Mouse (Mus musculus): ENCODE measurements around the gene Farp1. TPM values are rescaled to one million over a fixed set of nuclear protein-coding genes. Genes with fewer than 3 reads are reported as not detected.
"Not testable (repeated sequence)": the region's sequence is repeated elsewhere in the genome, so short reads cannot be mapped to it uniquely, and the experiment has no call there.

Gene Farp1
- polyA plus RNA-seq, 1 experiment from 2014 or later = 0.11 TPM

GRCm38 (mm10) chr14:121183414-121184130 lies 148.6 kb downstream of the Farp1 start:
- WGBS (ENCODE audit: missing documents) = 89% methylated on average over 8 of the region's 8 CpGs
- no peaks in the 10 kb centered on the region for H3K79me2 ChIP-seq (ENCODE audit: inconsistent target)
- H3K36me3 ChIP-seq (ENCODE audit: inconsistent target) = no peaks in the 10 kb centered on the region
- H3K4me3 ChIP-seq (ENCODE audit: inconsistent target) = no peak overlapping the region
- no peak overlapping the region for H3K27ac ChIP-seq

DNA sequence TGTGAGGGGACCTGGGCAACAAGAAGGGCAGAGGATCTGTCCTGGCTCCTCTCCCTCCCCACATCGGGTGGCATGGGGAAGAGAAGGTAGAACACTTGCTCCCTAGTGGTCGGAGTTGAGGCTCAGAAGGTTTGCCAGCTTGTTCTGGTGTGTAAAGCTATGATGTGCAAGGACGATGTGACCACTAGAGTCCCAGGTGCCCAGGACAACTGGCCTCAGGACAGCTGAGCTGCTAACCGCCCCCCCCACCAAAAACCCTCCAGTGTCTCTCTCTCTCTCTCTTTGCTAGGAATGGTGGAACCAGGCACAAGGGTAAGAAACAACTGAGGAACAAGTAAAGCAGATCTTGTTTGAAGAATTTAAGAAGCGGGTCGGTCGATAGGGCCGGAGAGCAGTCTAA lies 149.4 kb downstream of the Farp1 start:
- Histone ChIP-seq H3K79me2 (ENCODE audit: inconsistent target) (no peaks in the 10 kb centered on the region), H3K27ac (no peak overlapping the region), H3K36me3 (ENCODE audit: inconsistent target) (no peaks in the 10 kb centered on the region), H3K4me3 (ENCODE audit: inconsistent target) (no peak overlapping the region)
- WGBS (ENCODE audit: missing documents) = 96% methylated on average over 8 of the region's 8 CpGs

DNA sequence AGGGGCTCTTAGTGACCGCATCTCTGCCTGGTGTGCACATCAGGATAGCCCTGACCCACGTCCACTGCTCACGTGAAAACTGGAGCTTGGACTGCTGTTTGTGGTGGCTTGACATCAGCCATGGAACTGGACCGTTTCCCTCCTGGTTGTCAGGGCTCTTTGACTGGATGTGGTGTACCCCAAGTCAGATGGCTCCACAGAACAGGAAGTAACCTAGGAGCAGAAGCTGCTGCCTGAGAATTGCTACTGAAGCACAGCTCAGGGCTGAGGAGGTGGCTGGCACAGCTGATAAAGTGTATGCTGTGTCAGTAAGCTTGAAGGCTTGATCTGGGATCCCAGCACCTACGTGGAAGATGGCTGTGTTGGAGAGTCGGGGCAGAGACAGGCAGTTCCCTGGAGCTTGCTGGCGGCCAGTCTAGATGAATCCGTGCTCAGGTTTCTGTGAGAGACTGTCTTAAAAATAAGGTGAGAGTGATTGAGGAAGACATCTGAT lies 151.4 kb downstream of the Farp1 start:
- WGBS (ENCODE audit: missing documents) = 22% methylated on average over 7 of the region's 8 CpGs
- no peak overlapping the region for H3K4me3 ChIP-seq (ENCODE audit: inconsistent target)
- H3K79me2 ChIP-seq (ENCODE audit: inconsistent target) = no peaks in the 10 kb centered on the region
- no peak overlapping the region for H3K27ac ChIP-seq
- no peaks in the 10 kb centered on the region for H3K36me3 ChIP-seq (ENCODE audit: inconsistent target)

GRCm38 (mm10) chr14:121189840-121190239 lies 154.8 kb downstream of the Farp1 start:
- H3K36me3 ChIP-seq (ENCODE audit: inconsistent target); H3K4me3 ChIP-seq (ENCODE audit: inconsistent target); H3K79me2 ChIP-seq (ENCODE audit: inconsistent target); H3K27ac ChIP-seq: not testable (repeated sequence)
- 92% methylated on average over 10 of the region's 10 CpGs for WGBS (ENCODE audit: missing documents)

DNA sequence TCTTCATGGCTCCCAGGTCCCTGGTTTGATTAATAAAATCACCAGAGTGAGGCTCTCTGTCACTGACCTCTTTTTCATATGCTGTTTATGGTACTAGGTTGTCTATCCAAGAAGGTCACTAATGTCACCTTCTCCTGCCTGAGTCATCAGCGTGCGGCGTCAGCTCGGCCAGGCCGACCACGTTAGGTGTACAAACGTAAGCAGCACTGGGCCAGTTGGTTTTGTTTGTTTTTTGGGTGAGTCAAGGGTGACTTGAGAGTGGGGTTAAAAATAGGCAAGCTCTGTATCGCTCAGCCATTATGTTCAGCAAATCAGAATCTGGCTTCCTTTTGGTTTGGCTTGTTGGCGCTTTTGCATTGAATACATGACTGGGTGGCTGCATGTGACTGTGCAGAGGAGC lies 155.4 kb downstream of the Farp1 start:
- Histone ChIP-seq H3K27ac (no peak overlapping the region), H3K79me2 (ENCODE audit: inconsistent target) (no peaks in the 10 kb centered on the region), H3K4me3 (ENCODE audit: inconsistent target) (no peak overlapping the region), H3K36me3 (ENCODE audit: inconsistent target) (no peaks in the 10 kb centered on the region)
- 96% methylated on average over 9 of the region's 9 CpGs for WGBS (ENCODE audit: missing documents)

DNA sequence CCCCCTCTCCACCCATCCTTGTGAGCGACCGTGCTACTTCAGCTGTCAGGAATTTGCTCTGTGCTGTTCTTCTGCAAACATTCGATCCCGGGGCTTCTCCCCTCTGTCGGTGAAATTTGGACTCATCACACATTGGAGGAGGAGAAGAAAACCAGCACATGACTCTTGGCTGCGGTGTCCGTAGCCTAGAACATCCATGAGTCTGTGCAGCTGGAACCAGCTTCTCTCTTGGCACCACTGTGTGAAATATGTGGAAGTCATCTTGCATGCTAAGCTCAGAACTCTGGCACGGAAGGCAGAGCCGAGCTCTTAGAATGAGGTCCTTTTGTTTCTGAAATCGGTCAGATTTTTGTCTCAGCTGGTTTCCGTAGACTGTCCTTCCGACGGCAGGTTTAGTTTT lies 156.7 kb downstream of the Farp1 start:
- H3K36me3 ChIP-seq (ENCODE audit: inconsistent target) = no peaks in the 10 kb centered on the region
- WGBS (ENCODE audit: missing documents) = 95% methylated on average over 13 of the region's 13 CpGs
- no peaks in the 10 kb centered on the region for H3K79me2 ChIP-seq (ENCODE audit: inconsistent target)
- no peak overlapping the region for H3K4me3 ChIP-seq (ENCODE audit: inconsistent target)
- H3K27ac ChIP-seq = no peak overlapping the region

GRCm38 (mm10) chr14:121192394-121192793 lies 157.4 kb downstream of the Farp1 start:
- no peaks in the 10 kb centered on the region for H3K36me3 ChIP-seq (ENCODE audit: inconsistent target)
- no peaks in the 10 kb centered on the region for H3K79me2 ChIP-seq (ENCODE audit: inconsistent target)
- H3K4me3 ChIP-seq (ENCODE audit: inconsistent target) = no peak overlapping the region
- H3K27ac ChIP-seq = no peak overlapping the region
- 83% methylated on average over 5 of the region's 5 CpGs for WGBS (ENCODE audit: missing documents)

DNA sequence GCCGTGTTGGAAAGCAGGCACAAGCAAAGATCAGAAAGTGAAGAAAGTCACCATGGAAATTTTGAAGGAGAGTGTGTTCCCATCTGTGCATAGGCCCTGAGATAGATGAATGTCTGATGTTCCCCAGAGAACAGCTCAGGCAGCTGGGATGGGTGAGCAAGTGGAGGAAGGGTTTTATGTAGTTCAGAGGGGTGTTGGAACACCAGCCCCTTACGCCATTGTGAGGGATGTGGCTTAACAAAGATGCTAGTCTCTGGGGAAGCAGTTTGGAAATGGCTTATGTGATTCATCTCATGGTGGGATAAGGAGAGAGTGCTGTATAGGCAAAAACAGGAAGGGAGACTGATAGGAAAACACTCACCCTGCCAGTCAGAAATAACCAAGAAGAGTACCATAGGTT lies 159.0 kb downstream of the Farp1 start:
- Histone ChIP-seq H3K79me2 (ENCODE audit: inconsistent target) (no peaks in the 10 kb centered on the region), H3K27ac (no peak overlapping the region), H3K36me3 (ENCODE audit: inconsistent target) (no peaks in the 10 kb centered on the region), H3K4me3 (ENCODE audit: inconsistent target) (no peak overlapping the region)
- WGBS (ENCODE audit: missing documents) = 95% methylated on average over 2 of the region's 2 CpGs

DNA sequence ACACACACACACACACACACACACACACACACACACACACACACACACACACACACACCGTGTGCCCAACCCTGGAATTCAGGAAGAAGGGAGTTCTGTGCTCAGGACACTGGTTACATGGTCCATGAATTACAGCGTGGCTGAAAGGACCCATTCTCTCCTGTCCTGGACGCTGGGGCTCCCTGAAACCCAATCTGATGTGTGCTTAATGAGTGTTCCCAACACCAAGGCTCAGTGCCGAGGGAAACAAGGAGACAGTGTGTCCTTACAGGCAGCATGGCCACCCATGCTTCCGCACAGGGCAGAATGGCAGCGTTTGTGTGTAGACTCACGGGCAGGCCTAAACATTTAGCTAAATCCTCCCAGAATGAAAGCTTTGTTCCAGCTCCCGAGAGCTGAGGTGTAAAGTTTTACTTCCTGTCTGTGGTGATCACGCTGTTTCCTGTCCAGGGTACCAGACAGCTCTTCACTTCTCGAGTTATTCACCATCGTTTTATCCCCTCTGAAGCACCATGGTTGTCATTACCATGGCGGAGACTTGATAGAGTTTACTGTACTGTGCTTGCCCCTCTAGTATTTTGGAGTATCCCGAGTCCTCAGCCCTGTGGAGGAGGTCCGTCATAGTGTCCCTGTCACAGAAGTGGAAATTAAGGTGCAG lies 164.0 kb downstream of the Farp1 start:
- Histone ChIP-seq H3K4me3 (ENCODE audit: inconsistent target) (no peak overlapping the region), H3K27ac (no peak overlapping the region), H3K36me3 (ENCODE audit: inconsistent target) (no peaks in the 10 kb centered on the region), H3K79me2 (ENCODE audit: inconsistent target) (no peaks in the 10 kb centered on the region)
- 57% methylated on average over 13 of the region's 14 CpGs for WGBS (ENCODE audit: missing documents)

GRCm38 (mm10) chr14:121199789-121200188 lies 164.8 kb downstream of the Farp1 start:
- no peak overlapping the region for H3K27ac ChIP-seq
- H3K4me3 ChIP-seq (ENCODE audit: inconsistent target) = no peak overlapping the region
- WGBS (ENCODE audit: missing documents) = 76% methylated on average over 7 of the region's 8 CpGs
- no peaks in the 10 kb centered on the region for H3K36me3 ChIP-seq (ENCODE audit: inconsistent target)
- no peaks in the 10 kb centered on the region for H3K79me2 ChIP-seq (ENCODE audit: inconsistent target)

- no peak overlapping the region for H3K4me3 ChIP-seq (ENCODE audit: inconsistent target)
- WGBS (ENCODE audit: missing documents) = 87% methylated on average over 7 of the region's 8 CpGs
- no peaks in the 10 kb centered on the region for H3K79me2 ChIP-seq (ENCODE audit: inconsistent target)
- H3K36me3 ChIP-seq (ENCODE audit: inconsistent target) = no peaks in the 10 kb centered on the region
- H3K27ac ChIP-seq = no peak overlapping the region
These were observed 165.4 kb downstream of the Farp1 start for GRCm38 (mm10) chr14:121200353-121200752.

GRCm38 (mm10) chr14:121201178-121201577 lies 166.2 kb downstream of the Farp1 start:
- Histone ChIP-seq H3K27ac (no peak overlapping the region), H3K4me3 (ENCODE audit: inconsistent target) (no peak overlapping the region), H3K36me3 (ENCODE audit: inconsistent target) (no peaks in the 10 kb centered on the region), H3K79me2 (ENCODE audit: inconsistent target) (no peaks in the 10 kb centered on the region)
- WGBS (ENCODE audit: missing documents) = 89% methylated on average over 6 of the region's 6 CpGs

- no peak overlapping the region for H3K27ac ChIP-seq
- WGBS (ENCODE audit: missing documents) = 89% methylated on average over 3 of the region's 3 CpGs
- H3K36me3 ChIP-seq (ENCODE audit: inconsistent target) = no peaks in the 10 kb centered on the region
- no peaks in the 10 kb centered on the region for H3K79me2 ChIP-seq (ENCODE audit: inconsistent target)
- H3K4me3 ChIP-seq (ENCODE audit: inconsistent target) = no peak overlapping the region
These were observed 170.5 kb downstream of the Farp1 start for GRCm38 (mm10) chr14:121205459-121205858.

GRCm38 (mm10) chr14:121207441-121208158 lies 172.6 kb downstream of the Farp1 start:
- Histone ChIP-seq H3K36me3 (ENCODE audit: inconsistent target) (no peaks in the 10 kb centered on the region), H3K79me2 (ENCODE audit: inconsistent target) (no peaks in the 10 kb centered on the region), H3K27ac (no peak overlapping the region), H3K4me3 (ENCODE audit: inconsistent target) (no peak overlapping the region)
- WGBS (ENCODE audit: missing documents) = 85% methylated on average over 14 of the region's 15 CpGs

DNA sequence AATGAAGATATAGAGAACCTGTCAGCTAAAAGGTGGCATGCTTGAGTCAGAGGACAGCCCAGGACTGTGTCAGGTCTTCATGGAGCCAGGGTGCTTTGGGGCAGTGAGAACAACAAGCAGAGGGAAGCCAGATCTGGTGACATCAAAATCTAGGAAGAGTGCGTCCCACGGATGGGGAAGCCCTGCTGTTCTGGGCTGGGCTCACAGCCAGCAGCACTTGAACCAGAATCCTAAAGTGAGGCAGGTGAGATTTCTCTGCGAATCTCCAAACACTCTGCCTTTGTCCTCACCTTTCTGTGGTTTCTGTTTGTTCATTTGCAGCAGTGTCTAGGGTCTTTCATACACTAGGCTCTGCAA lies 173.1 kb downstream of the Farp1 start:
- H3K36me3 ChIP-seq (ENCODE audit: inconsistent target) = no peaks in the 10 kb centered on the region
- H3K79me2 ChIP-seq (ENCODE audit: inconsistent target) = no peaks in the 10 kb centered on the region
- 74% methylated on average over 3 of the region's 3 CpGs for WGBS (ENCODE audit: missing documents)
- no peak overlapping the region for H3K27ac ChIP-seq
- no peak overlapping the region for H3K4me3 ChIP-seq (ENCODE audit: inconsistent target)

All from macrophage (primary cell).